Mouse (Mus musculus) urinary bladder, postnatal 25 days (tissue): ENCODE data around the gene Ttc3.
"Not testable (repeated sequence)": the region's sequence is repeated elsewhere in the genome, so short reads cannot be mapped to it uniquely, and the experiment has no call there.

Source experiments
- DNase-seq: peaks from one replicate; pipeline ENCODE4 v3.0.0; 2022; ENCODE audit warnings: low spot score

Ttc3 gene

GRCm38 (mm10) chr16:94370173-94370914 lies at the start of gene Ttc3:
TSS of gene Ttc3 (plus strand) at chr16:94370618.
- peak; percentile 90 for DNase-seq

- no peak for DNase-seq
These were observed 46.7 kb upstream of the Ttc3 start for GRCm38 (mm10) chr16:94323681-94324080.

- no peak for DNase-seq
These were observed 44.4 kb upstream of the Ttc3 start for GRCm38 (mm10) chr16:94326008-94326407.

- DNase-seq, result peak; percentile 33
These were observed 42.4 kb upstream of the Ttc3 start, which contains the start of gene Ripply3 for GRCm38 (mm10) chr16:94327781-94328711. TSS of gene Ripply3 (plus strand) at chr16:94328420.

GRCm38 (mm10) chr16:94328881-94329867 lies 41.2 kb upstream of the Ttc3 start:
- DNase-seq, result no peak

- DNase-seq, result no peak
These were observed 40.0 kb upstream of the Ttc3 start for GRCm38 (mm10) chr16:94330429-94330828.

GRCm38 (mm10) chr16:94331233-94331885 lies 39.1 kb upstream of the Ttc3 start:
- no peak for DNase-seq

GRCm38 (mm10) chr16:94331886-94332252 lies 38.5 kb upstream of the Ttc3 start:
- DNase-seq, result peak; percentile 74

GRCm38 (mm10) chr16:94335656-94336055 lies 34.8 kb upstream of the Ttc3 start:
- DNase-seq, result no peak

- not testable (repeated sequence) for DNase-seq
These were observed 31.0 kb upstream of the Ttc3 start for GRCm38 (mm10) chr16:94339164-94340160.

- DNase-seq, result no peak
These were observed 24.7 kb upstream of the Ttc3 start for GRCm38 (mm10) chr16:94345733-94346132.

- DNase-seq, result no peak
These were observed 23.2 kb upstream of the Ttc3 start for GRCm38 (mm10) chr16:94347080-94347731.

GRCm38 (mm10) chr16:94348779-94349178 lies 21.6 kb upstream of the Ttc3 start:
- no peak for DNase-seq

GRCm38 (mm10) chr16:94349588-94350286 lies 20.7 kb upstream of the Ttc3 start:
- DNase-seq, result no peak

GRCm38 (mm10) chr16:94350287-94350677 lies 20.1 kb upstream of the Ttc3 start:
- DNase-seq, result no peak

GRCm38 (mm10) chr16:94354450-94354849 lies 16.0 kb upstream of the Ttc3 start:
- no peak for DNase-seq

GRCm38 (mm10) chr16:94356046-94356445 lies 14.4 kb upstream of the Ttc3 start:
- DNase-seq, result no peak

- DNase-seq, result no peak
These were observed 13.5 kb upstream of the Ttc3 start for GRCm38 (mm10) chr16:94356776-94357494.
